Mouse (Mus musculus) lung, adult 18-20 months (tissue): ENCODE measurements at regions not wholly inside any gene's neighbourhood (a gene's known extent, or its start where the extent isn't known, plus 50 kb on each side); places are given as distances from the start of the nearest gene placed in this dataset.

Source experiments
- DNase-seq, 2 experiments: peaks; one replicate each; pipeline ENCODE4 v3.0.0; 2022; ENCODE audit warnings: mixed read lengths in 2 of 2

DNA sequence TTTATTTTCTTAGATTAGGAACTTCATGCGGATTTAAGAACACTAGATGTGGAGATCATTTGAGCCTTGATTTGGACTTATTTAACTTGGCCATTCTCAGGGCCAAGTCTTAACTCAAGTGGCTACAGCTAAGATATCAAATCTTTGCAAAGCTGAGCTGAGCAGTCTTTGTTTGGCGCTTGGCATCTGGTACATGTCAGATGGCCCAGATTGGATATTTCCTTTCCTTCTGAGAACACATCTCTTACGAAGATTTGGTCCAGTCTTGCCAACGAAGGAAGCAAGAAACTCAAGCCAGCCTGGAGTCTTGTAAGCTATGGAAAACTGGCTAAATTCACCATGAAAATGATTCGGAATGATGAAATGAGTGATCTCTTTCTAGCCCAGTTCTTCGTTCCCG lies 59.1 kb upstream of the Cdc42ep3 start:
- no peak for DNase-seq

DNA sequence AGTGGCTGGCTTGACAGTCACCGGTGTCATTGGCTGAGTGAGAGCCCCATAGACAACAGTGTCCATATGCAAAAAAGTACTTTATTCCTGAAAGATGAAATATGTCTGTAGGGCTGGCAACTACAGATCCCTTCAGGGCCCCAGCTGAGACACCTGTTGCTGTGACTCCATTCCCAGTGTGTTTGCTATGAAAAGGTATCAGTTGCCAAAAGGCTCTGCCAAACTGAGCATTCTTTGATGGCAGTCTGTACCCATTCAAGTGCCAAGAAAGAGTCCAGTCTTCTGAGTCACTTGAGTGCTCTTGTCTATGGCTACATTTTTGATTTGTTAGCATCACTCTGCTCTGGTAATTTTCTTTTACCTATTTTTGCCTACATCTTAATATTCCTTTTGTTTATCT lies 63.1 kb upstream of the Cdc42ep3 start:
- DNase-seq: no peak

GRCm38 (mm10) chr17:79421618-79422017 lies 66.7 kb upstream of the Cdc42ep3 start:
- no peak for DNase-seq

DNA sequence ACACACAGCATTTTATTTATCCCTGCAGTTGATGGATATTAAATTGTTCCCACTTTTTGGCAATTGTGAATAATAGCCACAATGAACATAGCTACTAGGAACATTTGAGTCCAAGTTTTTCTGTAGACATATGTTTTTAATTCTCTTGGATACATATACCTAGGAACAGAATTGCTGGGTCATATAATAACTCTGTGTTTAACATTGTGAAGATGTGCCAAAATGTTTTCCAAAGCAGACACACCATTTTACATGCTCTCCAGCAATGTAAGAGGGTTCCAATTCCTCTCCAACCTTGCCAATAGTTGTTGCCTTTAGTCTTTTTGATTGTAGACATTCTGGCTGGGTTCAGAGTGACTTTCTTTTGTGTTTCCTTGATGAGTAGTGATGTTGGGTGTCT lies 84.3 kb upstream of the Cdc42ep3 start:
- no peak for DNase-seq

DNA sequence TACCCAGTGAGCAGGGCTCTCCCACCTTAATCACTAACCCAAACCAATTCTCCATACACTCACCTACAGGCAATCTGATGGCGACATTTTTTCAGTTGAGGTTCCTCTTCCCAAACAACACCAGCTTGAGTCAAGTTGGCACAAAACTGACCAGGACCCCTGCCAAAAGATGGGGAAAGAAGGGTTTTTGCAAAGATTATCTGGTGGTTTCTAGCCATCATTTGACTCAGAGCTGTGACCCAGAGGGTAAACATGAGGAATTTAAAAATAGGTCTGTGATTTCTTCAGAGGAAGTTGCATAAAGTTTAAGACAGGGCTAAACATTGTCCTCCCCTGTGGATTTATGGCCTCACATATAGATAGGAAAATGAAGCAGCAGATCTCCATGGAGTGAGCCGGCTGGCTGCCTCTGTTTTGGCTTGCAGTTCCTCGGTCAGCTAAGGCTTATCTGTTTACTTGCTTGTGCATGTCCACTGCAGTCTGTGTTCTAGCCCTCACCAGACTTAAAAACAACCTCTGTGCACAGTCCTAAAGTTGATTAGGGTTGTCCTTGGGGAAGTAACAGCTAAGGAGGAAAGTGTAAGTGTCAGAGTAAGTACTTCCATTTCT lies 87.7 kb upstream of the Cdc42ep3 start:
- DNase-seq: peak; percentile 48 to 52

- peak in 1 of 2 experiments; percentile 24 for DNase-seq
Measured at GRCm38 (mm10) chr17:79447170-79447569, 92.3 kb upstream of the Cdc42ep3 start.

DNA sequence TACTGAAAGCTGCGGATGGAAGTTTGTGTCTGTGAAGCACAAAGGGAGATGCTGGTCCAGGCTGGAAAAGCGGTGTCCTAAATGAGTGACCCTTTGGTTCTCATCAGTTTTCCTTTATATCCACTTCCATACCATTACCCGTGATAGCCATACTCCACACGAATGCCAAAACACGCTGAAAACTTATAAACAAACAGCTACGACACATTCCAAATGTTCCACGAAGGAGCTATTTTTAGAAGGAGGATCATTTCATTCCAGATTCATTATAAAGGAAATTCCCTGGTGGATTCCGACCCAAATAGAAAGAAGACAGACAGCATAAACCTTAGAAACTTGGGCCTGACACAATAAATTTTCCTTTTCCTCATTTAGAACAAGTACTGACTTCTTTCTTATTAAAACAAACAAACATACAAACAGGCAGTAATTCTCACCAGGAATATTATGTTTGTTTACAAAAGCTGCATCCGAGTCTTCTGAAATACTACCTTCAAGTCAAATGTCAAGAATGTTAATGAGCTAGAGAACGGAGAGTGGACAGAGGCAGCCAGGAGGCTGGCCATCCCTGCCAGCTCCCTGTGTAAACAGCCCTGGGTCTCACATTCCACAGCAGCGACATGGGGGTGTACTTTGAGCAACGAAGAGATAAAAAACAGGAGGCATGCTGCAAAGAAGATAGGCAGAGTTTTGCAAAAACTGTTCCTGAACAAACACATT lies 96.4 kb upstream of the Cdc42ep3 start:
- no peak for DNase-seq

GRCm38 (mm10) chr17:79453825-79454224 lies 98.9 kb upstream of the Cdc42ep3 start:
- DNase-seq: no peak

DNA sequence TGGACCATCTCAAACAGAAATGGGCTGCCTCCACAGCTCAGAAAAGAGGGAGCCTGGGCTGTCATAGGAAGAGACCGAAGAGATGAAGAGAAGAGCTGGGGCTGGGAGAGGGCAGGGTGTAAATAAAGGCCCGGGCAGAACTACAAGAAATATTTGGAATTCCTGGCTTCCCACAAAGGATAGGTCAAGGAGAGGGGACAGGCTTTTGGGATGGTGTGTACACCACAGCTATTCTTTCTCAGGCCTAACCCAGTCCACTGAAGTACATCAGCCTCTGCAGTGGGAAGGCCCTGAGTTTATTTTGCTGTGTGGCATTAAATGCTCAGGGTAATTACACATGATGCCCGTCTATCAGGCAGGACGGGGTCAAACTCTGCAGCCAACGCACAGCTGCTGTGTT lies 99.6 kb upstream of the Cdc42ep3 start:
- no peak for DNase-seq

- DNase-seq: no peak
Measured at GRCm38 (mm10) chr17:79455229-79455628, 100.3 kb upstream of the Cdc42ep3 start.

GRCm38 (mm10) chr17:79457636-79458035 lies 102.7 kb upstream of the Cdc42ep3 start:
- DNase-seq: no peak

DNA sequence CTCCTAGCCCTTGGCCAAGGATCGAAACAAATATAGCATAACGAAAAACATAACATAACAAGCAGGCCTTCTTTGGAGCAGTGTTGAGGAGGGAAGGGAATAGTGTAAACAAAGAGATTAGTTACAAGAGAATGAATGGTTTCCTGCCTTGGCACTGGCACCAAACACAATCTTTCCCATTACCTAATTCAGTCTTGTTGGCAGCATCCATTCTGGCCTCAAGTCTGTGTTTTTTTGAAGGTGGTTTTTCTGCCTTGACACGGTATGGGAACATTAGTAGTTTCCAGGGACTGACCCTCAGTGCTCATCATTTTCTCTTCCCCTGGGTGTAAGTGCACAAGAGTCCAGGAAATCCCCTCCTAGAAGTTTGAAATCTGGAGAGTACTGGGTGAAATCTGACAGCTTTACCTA lies 106.8 kb upstream of the Cdc42ep3 start:
- DNase-seq: peak in 1 of 2 experiments; percentile 43

- DNase-seq: no peak
Measured at GRCm38 (mm10) chr17:79463074-79463694, 108.3 kb upstream of the Cdc42ep3 start.

- no peak for DNase-seq
Measured at GRCm38 (mm10) chr17:79465666-79466065, 110.8 kb upstream of the Cdc42ep3 start.

DNA sequence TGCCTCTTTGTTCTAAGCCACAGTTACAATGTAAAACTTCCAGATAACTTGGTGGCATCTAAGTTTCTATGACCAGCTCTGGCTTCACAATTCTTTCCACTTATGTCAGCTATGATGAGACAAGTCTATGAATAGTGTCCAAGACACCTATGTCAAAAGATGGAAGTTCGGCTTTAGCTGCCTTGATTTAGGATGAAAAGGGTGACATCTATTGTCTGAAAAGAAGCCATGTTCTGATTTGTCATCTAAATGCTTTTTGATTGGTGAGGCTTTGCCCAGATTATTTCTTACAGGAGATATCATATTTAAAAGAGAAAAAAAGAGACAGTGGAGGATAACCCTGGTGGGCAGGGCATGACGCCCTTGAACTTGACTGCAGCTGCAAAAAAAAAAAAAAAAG lies 116.7 kb upstream of the Cdc42ep3 start:
- no peak for DNase-seq

DNA sequence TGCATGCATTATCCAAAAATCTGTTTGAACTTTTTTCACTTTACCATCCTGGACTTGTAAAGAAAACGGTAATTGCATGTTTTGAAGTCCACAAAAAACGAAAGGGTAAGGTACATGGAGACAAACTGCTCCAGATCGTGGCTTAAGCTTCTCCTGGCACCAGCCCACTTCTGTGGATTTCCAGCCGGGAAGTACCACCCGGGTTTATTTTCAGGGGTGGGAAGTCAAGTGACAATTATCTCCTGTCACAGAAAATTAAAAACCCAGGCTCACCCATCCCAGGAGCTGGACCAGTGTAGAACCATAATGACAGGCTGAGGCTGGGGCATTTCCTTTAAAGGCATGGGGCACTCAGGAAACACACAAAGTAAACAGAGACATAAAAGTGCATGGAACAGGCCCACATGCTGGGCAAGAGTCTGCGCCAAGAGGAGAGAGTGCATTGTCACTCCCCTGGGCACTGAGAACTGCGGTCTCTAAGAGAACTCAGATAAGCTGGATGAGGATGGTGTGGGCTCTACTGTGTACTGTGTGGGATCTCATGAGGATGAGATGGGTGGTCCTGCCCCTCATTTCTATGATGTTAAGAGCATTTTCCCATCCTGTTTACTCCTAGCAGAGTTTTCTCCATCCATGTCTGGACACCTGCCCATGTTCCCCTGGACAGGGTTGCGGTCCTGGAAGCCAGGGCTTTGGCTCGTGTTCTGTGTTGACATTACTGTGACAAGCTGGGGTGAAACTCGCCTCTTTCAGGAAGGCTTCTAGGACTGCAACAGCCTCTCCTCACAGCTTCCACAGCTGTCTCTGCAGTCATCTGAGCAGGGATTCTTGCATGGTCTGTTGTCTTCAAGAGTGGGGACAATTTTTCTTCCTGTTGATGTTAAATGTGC lies 117.5 kb upstream of the Cdc42ep3 start:
- DNase-seq: peak; percentile 68

DNA sequence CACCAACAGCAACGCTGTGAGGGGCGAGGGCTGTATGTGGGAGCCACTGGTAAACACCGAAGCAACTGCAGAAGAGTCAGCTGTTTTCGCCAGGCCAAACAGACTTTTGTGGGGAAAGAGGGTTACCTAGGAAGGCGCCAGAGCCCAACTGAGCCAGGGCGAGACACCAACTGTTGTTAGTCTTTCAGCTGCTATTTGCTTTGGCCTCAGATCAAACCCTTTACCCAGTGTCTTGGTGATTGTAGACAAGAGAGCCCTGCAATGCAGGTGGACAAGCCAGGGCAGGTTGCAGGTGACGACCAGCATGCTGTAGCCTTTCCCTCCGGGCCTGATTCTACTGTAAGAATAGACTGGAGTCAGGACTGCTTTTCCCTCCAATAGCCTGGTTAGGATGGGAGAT lies 121.8 kb upstream of the Cdc42ep3 start:
- peak; percentile 17 to 69 for DNase-seq

GRCm38 (mm10) chr17:79481112-79481738 lies 126.3 kb upstream of the Cdc42ep3 start:
- DNase-seq: no peak

- peak; percentile 26 to 39 for DNase-seq
Measured at GRCm38 (mm10) chr17:79481936-79482335, 127.0 kb upstream of the Cdc42ep3 start.

DNA sequence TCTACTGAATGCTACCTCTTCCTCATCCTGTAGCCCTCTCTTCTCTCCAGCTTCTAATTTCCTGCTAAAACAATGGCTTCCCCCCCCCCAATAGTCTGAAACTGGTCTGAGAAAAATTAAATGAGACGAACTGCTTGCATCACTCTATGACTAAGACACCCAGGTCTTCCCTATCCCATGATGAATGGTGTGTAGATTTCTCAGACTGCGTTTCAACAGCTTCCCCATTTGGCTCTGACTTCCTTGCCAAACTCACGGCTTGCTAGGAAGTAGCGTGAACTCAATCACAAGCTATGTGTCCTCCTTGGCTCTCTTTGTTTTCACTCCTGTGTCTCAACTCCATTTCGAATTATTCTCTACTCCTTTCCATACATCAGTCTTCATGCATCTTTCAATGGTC lies 126.4 kb upstream of the Rmdn2 start:
- no peak for DNase-seq

- no peak for DNase-seq
Measured at GRCm38 (mm10) chr17:79489306-79489705, 122.4 kb upstream of the Rmdn2 start.

DNA sequence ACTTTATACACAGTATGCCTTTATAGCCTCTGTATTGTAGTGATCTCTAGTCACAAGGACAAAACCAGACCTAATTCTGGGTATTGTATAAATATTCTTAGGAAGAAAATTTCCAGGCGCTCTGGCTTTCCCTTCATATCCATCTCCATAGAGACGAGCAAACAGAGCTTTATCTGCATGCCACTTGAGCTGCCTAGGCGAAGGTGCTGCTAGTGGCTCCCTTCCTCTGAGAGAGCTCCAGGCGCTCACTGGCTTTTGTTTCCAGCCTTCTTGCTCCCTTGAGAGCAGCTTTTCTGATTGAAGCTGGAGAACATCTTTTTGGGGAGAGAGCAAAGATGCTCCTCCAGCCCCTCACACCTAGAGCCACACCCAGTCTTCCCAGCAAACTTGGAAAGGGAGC lies 114.0 kb upstream of the Rmdn2 start:
- no peak for DNase-seq

GRCm38 (mm10) chr17:79498321-79498720 lies 113.3 kb upstream of the Rmdn2 start:
- no peak for DNase-seq
